Mouse (Mus musculus): Measurements from ENCODE around the gene Dgki.

The Dgki gene

DNA sequence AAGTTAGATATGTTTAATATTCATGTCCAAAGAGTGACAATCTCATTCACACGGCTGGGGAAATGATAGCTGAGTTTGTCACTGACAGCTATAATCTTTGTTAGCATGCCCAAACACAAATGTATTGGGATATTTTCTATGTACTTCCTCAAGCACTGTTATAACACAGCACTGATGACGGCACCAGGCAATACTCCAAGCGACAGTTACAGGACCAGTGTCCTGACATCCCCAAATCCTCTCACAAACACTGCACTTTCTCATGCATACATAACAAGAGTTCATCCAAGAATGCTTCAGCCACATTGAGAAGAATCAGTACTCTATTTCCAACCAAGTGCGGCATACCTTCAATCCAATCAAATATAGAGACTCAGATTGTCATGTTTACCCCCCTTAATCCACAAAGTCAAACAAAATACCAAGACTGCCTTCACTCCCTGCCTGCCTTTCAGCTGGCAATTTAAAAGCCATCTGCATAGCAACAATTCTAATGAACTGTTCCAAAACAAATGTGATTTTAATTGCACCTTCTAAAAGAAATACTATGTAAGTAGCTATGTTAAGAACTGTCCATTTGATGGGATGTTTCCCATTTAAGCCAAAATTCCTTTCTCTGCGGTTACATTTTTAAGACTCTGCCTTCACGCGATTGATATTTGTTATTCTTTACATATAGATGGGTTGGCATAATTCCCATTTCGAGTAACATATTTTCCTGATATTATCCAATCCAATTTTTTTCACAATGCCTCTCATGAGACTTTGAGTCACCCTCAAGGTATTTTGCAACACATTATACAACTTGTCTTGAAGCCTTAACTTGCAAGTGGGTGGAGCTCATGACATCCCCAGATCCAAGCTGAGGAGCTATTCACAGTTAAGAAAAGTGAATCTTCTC lies 273.4 kb downstream of the Dgki start:
- DNase-seq (ENCODE audit: low spot score in 2 of 2) = no peak

GRCm38 (mm10) chr6:37016046-37016445 lies 283.9 kb downstream of the Dgki start:
- DNase-seq (ENCODE audit: low spot score in 2 of 2) = no peak

DNA sequence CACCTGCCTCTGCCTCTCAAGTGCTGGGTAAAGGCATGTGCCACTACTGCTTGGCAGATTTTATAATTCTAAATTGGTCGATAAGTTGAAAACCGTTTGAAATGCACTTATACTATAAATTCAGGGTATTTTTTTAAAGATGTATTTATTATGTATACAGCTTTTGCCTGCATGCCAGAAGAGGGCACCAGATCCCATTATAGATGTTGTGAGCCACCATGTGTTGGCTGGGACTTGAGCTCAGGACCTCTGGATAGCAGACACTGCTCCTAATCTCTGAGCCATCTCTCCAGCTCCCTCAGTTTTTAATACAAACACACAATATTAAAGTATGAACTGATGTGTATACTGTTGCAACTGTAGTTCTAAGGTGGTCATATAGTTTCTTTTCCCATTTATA lies 288.4 kb downstream of the Dgki start:
- DNase-seq (ENCODE audit: low spot score in 2 of 2) = no peak

DNA sequence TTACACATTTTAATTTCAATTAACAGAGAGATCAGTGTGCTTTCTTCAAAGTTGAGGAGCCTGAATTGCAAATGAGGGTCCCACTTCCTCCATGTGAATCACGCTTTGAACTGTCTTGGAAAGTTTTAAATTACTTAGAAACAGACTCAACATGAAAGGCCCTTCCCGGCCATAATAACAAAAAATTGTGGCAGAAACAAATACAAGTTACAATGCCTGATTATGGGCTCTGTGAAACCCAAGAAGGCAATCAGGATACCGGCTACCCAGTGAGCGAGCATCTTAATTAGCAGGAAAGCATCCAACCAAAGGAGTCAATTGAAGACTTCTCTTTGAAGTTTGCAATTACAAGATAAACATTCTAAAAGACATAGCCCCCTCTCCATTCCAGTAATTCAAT lies 292.4 kb downstream of the Dgki start:
- no peak for DNase-seq (ENCODE audit: low spot score in 2 of 2)

GRCm38 (mm10) chr6:37004914-37005313 lies 295.1 kb downstream of the Dgki start:
- no peak for DNase-seq (ENCODE audit: low spot score in 2 of 2)

- no peak for DNase-seq (ENCODE audit: low spot score in 2 of 2)
Measured at GRCm38 (mm10) chr6:37003235-37003634, 296.7 kb downstream of the Dgki start.

GRCm38 (mm10) chr6:36998942-36999341 lies 301.0 kb downstream of the Dgki start:
- no peak for DNase-seq (ENCODE audit: low spot score in 2 of 2)

DNA sequence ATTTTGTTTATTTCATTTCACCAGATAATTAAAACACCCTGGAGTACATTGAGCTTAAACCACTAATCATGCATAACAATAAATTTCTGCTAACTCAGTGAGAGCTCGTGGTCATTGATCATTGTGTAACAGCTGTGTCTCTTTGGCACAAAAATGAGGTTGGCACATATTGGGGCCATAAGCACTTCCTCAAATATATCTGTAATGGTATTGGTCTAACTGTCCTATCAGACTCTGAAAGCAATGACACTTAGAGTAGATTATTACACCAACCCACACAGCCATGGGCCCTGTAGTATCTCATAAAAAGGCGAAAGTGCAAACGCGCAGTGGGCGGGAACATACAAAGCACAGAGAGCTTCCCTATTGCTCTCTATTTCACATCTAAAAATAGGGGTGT lies 305.7 kb downstream of the Dgki start:
- no peak for DNase-seq (ENCODE audit: low spot score in 2 of 2)

GRCm38 (mm10) chr6:36990186-36990585 lies 309.8 kb downstream of the Dgki start:
- DNase-seq (ENCODE audit: low spot score in 2 of 2) = no peak

DNA sequence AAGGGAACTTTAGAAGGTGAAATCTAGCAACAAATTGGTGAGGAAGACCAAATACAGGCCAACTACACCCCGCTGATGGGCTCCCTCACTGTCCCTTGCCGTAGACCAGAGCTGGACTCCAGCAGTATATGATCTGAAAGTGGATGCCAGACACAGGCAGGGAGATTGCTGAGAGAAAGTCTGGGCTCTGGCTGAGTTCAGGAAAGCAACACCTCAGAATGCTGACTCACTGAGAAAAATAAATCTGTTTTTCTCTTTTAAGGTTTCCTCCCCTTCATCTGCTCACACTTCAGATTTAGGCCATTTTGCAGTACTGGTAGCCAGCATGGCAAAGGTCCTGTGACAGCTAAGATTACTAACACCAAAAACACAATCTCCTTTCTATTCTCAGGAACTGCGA lies 311.2 kb downstream of the Dgki start:
- DNase-seq (ENCODE audit: low spot score in 2 of 2) = no peak

GRCm38 (mm10) chr6:36981646-36982045 lies 318.3 kb downstream of the Dgki start:
- DNase-seq (ENCODE audit: low spot score in 2 of 2) = no peak

GRCm38 (mm10) chr6:36980475-36980874 lies 319.5 kb downstream of the Dgki start:
- no peak for DNase-seq (ENCODE audit: low spot score in 2 of 2)

DNA sequence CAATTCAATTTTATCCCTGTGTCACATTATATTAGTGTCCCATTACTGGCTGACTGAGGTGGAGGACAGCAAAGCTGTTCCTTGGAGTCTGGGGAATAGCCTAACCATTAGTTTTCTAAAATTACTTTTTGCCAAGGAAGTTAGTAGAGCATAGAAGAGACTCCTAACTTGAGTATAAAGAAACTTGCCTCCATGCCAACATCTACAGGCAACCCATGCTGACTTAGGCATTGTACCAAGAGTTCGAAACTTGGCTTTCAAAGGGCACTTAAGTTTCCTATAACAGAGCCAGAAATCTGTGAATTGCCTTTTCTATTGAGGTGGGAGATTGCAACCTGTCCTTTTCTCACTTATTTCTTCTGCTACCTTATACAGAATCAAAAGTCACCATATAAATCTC lies 321.8 kb downstream of the Dgki start:
- DNase-seq (ENCODE audit: low spot score in 2 of 2) = no peak

GRCm38 (mm10) chr6:36973096-36973495 lies 326.9 kb downstream of the Dgki start:
- no peak for DNase-seq (ENCODE audit: low spot score in 2 of 2)

DNA sequence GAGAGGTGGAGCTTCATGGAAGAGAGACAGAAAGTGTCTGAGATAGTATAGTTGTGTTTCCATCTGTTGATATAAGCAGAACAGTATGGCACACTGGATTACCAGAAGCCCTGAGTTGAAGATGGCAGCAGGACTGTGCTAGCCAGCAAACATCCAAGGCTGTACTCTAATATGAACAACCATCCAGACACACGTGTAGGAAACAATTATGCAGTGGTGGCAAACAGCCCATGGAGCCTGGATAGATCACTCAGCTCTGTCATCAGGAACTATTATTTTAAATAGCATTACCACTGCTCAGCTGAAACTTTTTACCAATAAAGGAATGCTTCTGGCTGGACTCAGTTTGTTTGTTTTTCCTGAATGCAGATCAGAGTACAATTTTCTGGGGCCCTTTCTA lies 327.5 kb downstream of the Dgki start:
- DNase-seq (ENCODE audit: low spot score in 2 of 2) = no peak

DNA sequence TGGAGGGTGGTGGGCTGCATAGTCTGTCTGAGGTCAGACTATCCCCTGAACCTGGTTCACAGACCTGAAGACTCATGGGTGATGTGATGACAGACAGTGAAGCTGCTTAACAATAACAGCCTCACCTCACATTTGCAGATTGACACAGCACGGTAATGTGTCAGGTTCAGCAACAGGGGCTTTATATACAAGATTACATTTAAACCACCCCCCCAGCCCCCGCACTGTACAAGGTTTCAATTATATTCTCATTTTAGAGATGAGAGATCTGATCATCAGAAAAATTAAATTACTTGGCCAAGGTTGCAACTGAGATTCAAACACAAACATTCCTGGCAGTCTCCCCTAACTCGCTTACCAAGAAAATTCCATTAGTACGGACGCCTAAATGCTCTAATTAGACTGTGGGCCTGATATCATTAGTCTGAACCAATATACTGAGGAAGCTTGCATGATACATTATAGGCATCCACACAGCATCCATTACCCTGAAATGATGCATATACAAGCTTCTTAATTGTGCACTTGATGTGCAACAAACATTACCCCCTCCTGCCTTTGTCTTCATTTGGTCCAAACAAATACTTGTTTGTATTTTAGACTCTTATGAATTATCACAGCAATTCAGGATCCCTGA lies 330.6 kb downstream of the Dgki start:
- DNase-seq (ENCODE audit: low spot score in 2 of 2) = no peak

DNA sequence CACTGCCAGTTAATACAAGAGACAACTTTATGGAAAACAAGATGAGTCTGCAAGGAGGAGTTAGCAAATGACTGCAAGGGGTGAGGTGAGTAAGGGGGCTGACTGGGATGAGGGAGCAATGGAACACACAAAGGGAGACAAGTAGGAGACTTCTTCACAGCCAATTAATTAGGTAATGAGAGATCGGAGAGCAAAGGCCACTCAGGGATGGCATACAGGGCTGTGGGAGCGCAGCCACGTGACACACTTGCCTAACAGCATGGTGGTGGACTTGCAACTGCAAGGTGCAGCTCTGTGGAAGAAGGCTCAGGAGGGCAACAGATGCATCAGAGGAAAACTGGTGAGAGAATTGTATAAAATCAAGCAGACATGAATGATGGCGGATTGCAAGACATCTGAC lies 339.3 kb downstream of the Dgki start:
- no peak for DNase-seq (ENCODE audit: low spot score in 2 of 2)

DNA sequence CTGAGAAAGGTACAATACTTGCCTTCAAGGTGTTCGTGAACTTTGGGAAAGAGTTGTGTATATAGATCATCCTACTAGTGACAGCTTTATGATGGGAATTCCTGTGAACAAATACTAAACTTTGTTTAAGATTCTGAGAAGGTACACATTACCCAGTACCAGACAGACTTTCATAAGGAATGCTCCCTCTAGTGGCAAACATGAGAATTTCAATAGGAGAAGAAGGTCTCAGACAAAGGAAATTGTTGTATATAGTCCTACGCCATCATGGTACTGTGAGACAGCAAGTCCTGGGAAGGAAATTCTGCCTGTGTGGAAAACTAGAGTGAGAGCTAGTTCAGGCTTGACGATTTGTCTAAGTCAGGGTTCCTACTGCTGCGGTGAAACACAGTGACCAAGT lies 344.7 kb downstream of the Dgki start:
- no peak for DNase-seq (ENCODE audit: low spot score in 2 of 2)

DNA sequence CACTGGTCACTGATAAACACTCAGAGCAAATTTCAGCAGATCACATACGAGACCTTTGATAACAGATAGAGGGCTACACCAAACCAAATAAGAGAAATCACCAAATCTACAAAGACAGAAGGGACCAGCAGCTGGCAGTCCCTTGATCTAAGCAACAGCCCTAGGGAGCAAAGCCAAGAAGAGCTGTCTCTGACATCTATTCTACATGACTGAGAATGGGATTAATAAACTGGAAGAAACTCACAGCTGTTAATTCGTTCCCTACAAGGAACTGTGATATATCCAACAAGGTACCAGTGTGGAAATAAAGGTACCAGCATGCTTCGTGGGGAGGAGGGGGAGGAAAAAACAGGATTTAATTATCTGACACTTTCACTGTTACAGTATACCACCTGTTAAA lies 349.3 kb downstream of the Dgki start:
- DNase-seq (ENCODE audit: low spot score in 2 of 2) = no peak

GRCm38 (mm10) chr6:36947861-36948260 lies 352.1 kb downstream of the Dgki start:
- no peak for DNase-seq (ENCODE audit: low spot score in 2 of 2)

DNA sequence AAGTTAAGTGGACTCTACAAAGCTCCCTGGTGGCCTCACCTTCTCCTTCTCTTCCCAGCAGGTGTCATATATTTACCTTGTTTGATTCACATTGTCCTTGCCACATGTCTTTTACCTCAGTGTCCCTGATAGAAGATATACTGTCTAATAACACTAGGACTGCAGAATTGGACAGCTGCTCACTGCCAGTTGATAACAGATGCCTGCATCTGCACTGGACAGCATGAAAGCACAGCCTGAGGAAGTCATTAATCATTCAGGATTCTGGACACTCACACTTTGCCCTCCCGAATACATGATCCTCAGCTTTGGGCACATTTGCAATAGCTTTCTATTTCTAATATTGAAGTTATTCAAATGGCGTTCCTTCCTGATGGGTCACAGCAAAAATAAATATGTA lies 362.5 kb downstream of the Dgki start:
- DNase-seq (ENCODE audit: low spot score in 2 of 2) = no peak

- DNase-seq (ENCODE audit: low spot score in 2 of 2) = no peak
Measured at GRCm38 (mm10) chr6:36936816-36937215, 363.2 kb downstream of the Dgki start.

GRCm38 (mm10) chr6:36931473-36931872 lies 368.5 kb downstream of the Dgki start:
- no peak for DNase-seq (ENCODE audit: low spot score in 2 of 2)
